Mouse (Mus musculus): Measurements from ENCODE around the gene Vmn1r120. TPM values are rescaled to one million over a fixed set of nuclear protein-coding genes. Genes with fewer than 3 reads are reported as not detected.
"Not testable (repeated sequence)": the region's sequence is repeated elsewhere in the genome, so short reads cannot be mapped to it uniquely, and the experiment has no call there.

Gene Vmn1r120
- not detected in 2 replicates for total RNA-seq (2014; rRNA removed; ENCODE audit: low replicate concordance)
- not detected in 2 replicates for polyA plus RNA-seq (2015; fragmentation: Nextera tagmentation; extraction: Ambion mirVana)

GRCm38 (mm10) chr7:21053684-21054083 lies at the start of gene Vmn1r120:
Vmn1r120 (minus strand) TSS chr7:21053784.
- H3K9ac ChIP-seq (replicated peaks; ENCODE audit: low read depth, low read length); H3K27ac ChIP-seq (ENCODE audit: low read depth); ATAC-seq (ENCODE audit: insufficient read depth, low read depth); H3K4me1 ChIP-seq (ENCODE audit: control insufficient read depth, insufficient read depth); H3K4me2 ChIP-seq (ENCODE audit: low read depth, low read length); H3K27me3 ChIP-seq (ENCODE audit: control insufficient read depth, insufficient read depth, low read length); DNase-seq (ENCODE audit: low spot score); H3K36me3 ChIP-seq (replicated peaks; ENCODE audit: control insufficient read depth, insufficient read depth, low read length); H3K9me3 ChIP-seq (replicated peaks; ENCODE audit: control insufficient read depth, low read length); H3K4me3 ChIP-seq (ENCODE audit: low read depth, low read length): not testable (repeated sequence)
- 60% methylated on average over 1 of the region's 1 CpGs for WGBS

GRCm38 (mm10) chr7:21098413-21098812 lies 44.8 kb upstream of the Vmn1r120 start, which contains the start of gene Vmn1r121:
Vmn1r121 (minus strand) TSS chr7:21098513.
- not testable (repeated sequence) for H3K4me1 ChIP-seq (ENCODE audit: control insufficient read depth, insufficient read depth); H3K9me3 ChIP-seq (replicated peaks; ENCODE audit: control insufficient read depth, low read length); DNase-seq (ENCODE audit: low spot score); H3K27me3 ChIP-seq (ENCODE audit: control insufficient read depth, insufficient read depth, low read length); ATAC-seq (ENCODE audit: insufficient read depth, low read depth); H3K9ac ChIP-seq (replicated peaks; ENCODE audit: low read depth, low read length); H3K36me3 ChIP-seq (replicated peaks; ENCODE audit: control insufficient read depth, insufficient read depth, low read length); H3K4me3 ChIP-seq (ENCODE audit: low read depth, low read length); H3K27ac ChIP-seq (ENCODE audit: low read depth); H3K4me2 ChIP-seq (ENCODE audit: low read depth, low read length)
- 58% methylated on average over 4 of the region's 5 CpGs for WGBS

DNA sequence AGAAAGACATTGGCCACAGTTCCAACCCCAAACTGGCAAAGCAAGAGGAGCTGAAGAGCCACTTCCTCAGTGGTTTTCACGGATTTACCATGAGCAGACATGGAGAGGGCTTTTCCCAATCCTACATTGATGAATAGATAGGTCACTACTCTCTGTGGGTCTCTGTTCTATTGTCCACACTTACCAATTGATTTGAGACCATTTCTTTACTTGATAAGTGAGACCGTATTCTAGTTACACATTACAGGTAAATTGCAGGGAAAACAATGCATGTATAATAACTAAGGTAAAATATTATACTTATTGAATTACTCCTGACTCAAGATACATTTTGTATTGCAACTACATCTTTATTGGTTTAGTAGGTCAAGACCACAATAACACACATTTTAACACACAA lies 41.2 kb downstream of the Vmn1r120 start, which contains the start of gene Vmn1r119:
Gene Vmn1r119, minus strand, starts transcription at position 101 of the 400 bp plus-strand sequence.
- not testable (repeated sequence) for H3K36me3 ChIP-seq (replicated peaks; ENCODE audit: control insufficient read depth, insufficient read depth, low read length); DNase-seq (ENCODE audit: low spot score); H3K4me3 ChIP-seq (ENCODE audit: low read depth, low read length); H3K27me3 ChIP-seq (ENCODE audit: control insufficient read depth, insufficient read depth, low read length); H3K27ac ChIP-seq (ENCODE audit: low read depth); ATAC-seq (ENCODE audit: insufficient read depth, low read depth); H3K4me2 ChIP-seq (ENCODE audit: low read depth, low read length); H3K4me1 ChIP-seq (ENCODE audit: control insufficient read depth, insufficient read depth); H3K9me3 ChIP-seq (replicated peaks; ENCODE audit: control insufficient read depth, low read length); H3K9ac ChIP-seq (replicated peaks; ENCODE audit: low read depth, low read length)
- no CpG with 5 or more reads among the region's 2 CpGs for WGBS

Other genes starting within 250 kb of the Vmn1r120 start
- not detected in 2 replicates for gene Vmn1r114, start 241.6 kb downstream of the Vmn1r120 start, total RNA-seq (2014; rRNA removed; ENCODE audit: low replicate concordance)
- gene Vmn1r114, start 241.6 kb downstream of the Vmn1r120 start, polyA plus RNA-seq (2015; fragmentation: Nextera tagmentation; extraction: Ambion mirVana): not detected in 2 replicates
- not detected in 2 replicates for gene Vmn1r115, start 208.8 kb downstream of the Vmn1r120 start, total RNA-seq (2014; rRNA removed; ENCODE audit: low replicate concordance)
- not detected in 2 replicates for gene Vmn1r115, start 208.8 kb downstream of the Vmn1r120 start, polyA plus RNA-seq (2015; fragmentation: Nextera tagmentation; extraction: Ambion mirVana)
- not detected in 2 replicates for gene Vmn1r116, start 181.5 kb downstream of the Vmn1r120 start, total RNA-seq (2014; rRNA removed; ENCODE audit: low replicate concordance)
- gene Vmn1r116, start 181.5 kb downstream of the Vmn1r120 start, polyA plus RNA-seq (2015; fragmentation: Nextera tagmentation; extraction: Ambion mirVana): not detected in 2 replicates
- not detected in 2 replicates for gene Vmn1r117, start 169.7 kb downstream of the Vmn1r120 start, total RNA-seq (2014; rRNA removed; ENCODE audit: low replicate concordance)
- not detected in 2 replicates for gene Vmn1r117, start 169.7 kb downstream of the Vmn1r120 start, polyA plus RNA-seq (2015; fragmentation: Nextera tagmentation; extraction: Ambion mirVana)
- not detected in 2 replicates for gene Vmn1r118, start 141.4 kb downstream of the Vmn1r120 start, total RNA-seq (2014; rRNA removed; ENCODE audit: low replicate concordance)
- gene Vmn1r118, start 141.4 kb downstream of the Vmn1r120 start, polyA plus RNA-seq (2015; fragmentation: Nextera tagmentation; extraction: Ambion mirVana): not detected in 2 replicates
- not detected in 2 replicates for gene Vmn1r119, start 41.3 kb downstream of the Vmn1r120 start, total RNA-seq (2014; rRNA removed; ENCODE audit: low replicate concordance)
- gene Vmn1r119, start 41.3 kb downstream of the Vmn1r120 start, polyA plus RNA-seq (2015; fragmentation: Nextera tagmentation; extraction: Ambion mirVana): not detected in 2 replicates
- not detected in 2 replicates for gene Vmn1r121, start 44.7 kb upstream of the Vmn1r120 start, total RNA-seq (2014; rRNA removed; ENCODE audit: low replicate concordance)
- gene Vmn1r121, start 44.7 kb upstream of the Vmn1r120 start, polyA plus RNA-seq (2015; fragmentation: Nextera tagmentation; extraction: Ambion mirVana): not detected in 2 replicates
- not detected in 2 replicates for gene Vmn1r122, start 80.3 kb upstream of the Vmn1r120 start, total RNA-seq (2014; rRNA removed; ENCODE audit: low replicate concordance)
- not detected in 2 replicates for gene Vmn1r122, start 80.3 kb upstream of the Vmn1r120 start, polyA plus RNA-seq (2015; fragmentation: Nextera tagmentation; extraction: Ambion mirVana)
- gene Vmn1r123, start 108.4 kb upstream of the Vmn1r120 start, total RNA-seq (2014; rRNA removed; ENCODE audit: low replicate concordance): not detected in 2 replicates
- gene Vmn1r123, start 108.4 kb upstream of the Vmn1r120 start, polyA plus RNA-seq (2015; fragmentation: Nextera tagmentation; extraction: Ambion mirVana): not detected in 2 replicates
- gene Gm5157, start 136.6 kb upstream of the Vmn1r120 start, total RNA-seq (2014; rRNA removed; ENCODE audit: low replicate concordance): not detected in 2 replicates
- not detected in 2 replicates for gene Gm5157, start 136.6 kb upstream of the Vmn1r120 start, polyA plus RNA-seq (2015; fragmentation: Nextera tagmentation; extraction: Ambion mirVana)
- not detected in 2 replicates for gene Vmn1r124, start 206.8 kb upstream of the Vmn1r120 start, total RNA-seq (2014; rRNA removed; ENCODE audit: low replicate concordance)
- not detected in 2 replicates for gene Vmn1r124, start 206.8 kb upstream of the Vmn1r120 start, polyA plus RNA-seq (2015; fragmentation: Nextera tagmentation; extraction: Ambion mirVana)
- gene Vmn1r125, start 218.4 kb upstream of the Vmn1r120 start, total RNA-seq (2014; rRNA removed; ENCODE audit: low replicate concordance): not detected in 2 replicates
- not detected in 2 replicates for gene Vmn1r125, start 218.4 kb upstream of the Vmn1r120 start, polyA plus RNA-seq (2015; fragmentation: Nextera tagmentation; extraction: Ambion mirVana)
- not detected in 2 replicates for gene Vmn1r126, start 247.7 kb upstream of the Vmn1r120 start, total RNA-seq (2014; rRNA removed; ENCODE audit: low replicate concordance)
- not detected in 2 replicates for gene Vmn1r126, start 247.7 kb upstream of the Vmn1r120 start, polyA plus RNA-seq (2015; fragmentation: Nextera tagmentation; extraction: Ambion mirVana)